Mouse (Mus musculus) heart, adult 11 months (tissue): ENCODE results near the gene Gdf1.

Source experiments
- DNase-seq: peaks from one replicate; pipeline ENCODE4 v3.0.0; 2022

Gene Gdf1

DNA sequence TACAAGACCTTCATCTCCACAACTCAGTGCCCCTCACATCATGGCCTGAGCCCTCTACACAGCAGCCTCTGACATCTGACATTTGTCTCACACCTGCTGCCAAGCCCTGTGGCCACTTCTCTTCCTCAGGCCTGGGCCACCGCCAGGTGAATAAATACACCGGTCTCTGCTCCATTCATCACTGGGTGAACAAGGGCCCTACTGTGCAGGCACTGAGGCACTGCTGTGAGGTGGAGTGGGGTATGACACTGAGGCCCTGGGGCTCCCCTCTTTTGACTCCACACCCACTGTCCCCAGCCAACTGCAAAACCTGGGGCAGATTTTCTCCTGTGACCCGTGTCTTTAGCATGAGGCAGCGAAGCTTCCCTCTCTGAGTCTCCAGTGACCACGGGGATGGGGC, 37.0 kb downstream of the Gdf1 start:
- DNase-seq, result no peak

- DNase-seq, result peak; percentile 92
Observed at GRCm38 (mm10) chr8:70370476-70370875, 40.9 kb downstream of the Gdf1 start.

GRCm38 (mm10) chr8:70371951-70372350, 42.3 kb downstream of the Gdf1 start:
- peak; percentile 95 for DNase-seq

- no peak for DNase-seq
Observed at GRCm38 (mm10) chr8:70373397-70374317, 44.0 kb downstream of the Gdf1 start, which contains the start of gene Comp. Gene Comp, plus strand, starts transcription at chr8:70373558.

DNA sequence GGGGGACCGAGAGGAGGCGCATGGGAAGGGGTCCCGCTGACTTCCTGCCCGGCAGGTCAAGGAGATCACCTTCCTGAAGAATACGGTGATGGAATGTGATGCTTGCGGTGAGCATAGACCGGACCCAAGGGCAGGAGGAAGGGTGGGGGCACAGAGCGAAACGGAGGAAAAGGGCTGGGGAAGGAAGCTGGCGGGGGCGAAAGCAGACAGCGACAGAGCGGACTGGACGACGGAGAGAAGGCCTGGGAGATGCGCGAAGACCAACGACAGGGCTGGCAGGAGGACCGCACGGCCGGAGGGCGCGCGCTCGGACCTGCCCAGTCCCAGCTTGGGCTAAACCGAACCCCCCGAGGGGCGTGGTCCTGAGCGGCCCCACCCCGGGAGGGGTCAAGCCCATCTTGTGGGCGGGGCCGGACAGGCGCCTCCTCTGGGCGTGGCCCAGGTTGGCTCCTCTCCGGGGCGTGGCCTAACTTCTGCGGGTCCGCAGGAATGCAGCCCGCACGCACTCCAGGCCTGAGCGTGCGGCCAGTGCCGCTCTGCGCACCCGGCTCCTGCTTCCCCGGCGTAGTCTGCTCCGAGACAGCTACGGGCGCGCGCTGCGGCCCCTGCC, 44.8 kb downstream of the Gdf1 start:
- peak; percentile 97 for DNase-seq

DNA sequence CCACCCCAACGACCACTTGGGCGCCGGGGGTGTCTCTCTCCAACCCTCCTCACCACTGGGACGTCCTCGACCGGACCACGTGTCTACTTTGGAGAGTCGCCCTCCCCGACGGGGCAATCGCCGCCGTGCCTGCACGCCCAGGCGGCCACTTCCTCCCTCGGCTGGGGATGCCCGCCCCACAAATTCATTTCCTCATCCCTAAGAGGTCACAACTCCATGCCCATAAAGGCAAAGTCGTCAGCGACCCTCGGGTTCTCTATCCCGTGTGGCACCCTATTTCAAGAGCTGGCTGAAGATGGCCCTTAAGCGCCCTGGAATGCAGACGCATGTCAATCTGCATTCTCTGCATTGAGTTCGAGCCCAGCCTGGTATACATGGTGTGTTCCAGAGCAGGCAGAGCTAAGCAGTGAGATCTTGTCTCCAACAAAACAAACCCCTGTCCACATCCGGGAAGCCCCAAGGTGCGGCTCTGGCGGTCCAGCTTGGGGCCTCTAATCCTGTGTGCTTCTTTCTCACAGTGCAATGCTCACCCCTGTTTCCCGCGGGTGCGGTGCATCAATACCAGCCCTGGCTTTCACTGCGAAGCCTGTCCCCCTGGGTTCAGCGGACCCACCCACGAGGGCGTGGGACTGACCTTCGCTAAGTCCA, 45.7 kb downstream of the Gdf1 start:
- DNase-seq, result no peak

GRCm38 (mm10) chr8:70376275-70376741, 46.7 kb downstream of the Gdf1 start:
- DNase-seq, result no peak

DNA sequence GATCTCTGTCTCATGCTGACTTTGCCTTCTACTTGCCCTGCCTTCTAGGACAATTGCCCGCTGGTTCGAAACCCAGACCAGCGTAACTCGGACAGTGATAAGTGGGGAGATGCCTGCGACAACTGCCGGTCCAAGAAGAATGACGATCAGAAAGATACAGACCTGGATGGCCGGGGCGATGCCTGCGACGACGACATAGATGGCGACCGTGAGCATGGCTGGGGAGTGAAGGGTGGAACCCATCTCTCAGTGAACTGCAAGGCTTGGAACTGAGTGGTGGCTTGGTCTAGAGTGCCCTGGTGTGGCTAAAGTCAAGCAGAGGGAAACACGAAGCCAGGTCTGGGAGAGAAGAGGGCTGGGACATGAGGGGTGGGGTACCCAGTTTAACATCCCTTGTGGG, 47.4 kb downstream of the Gdf1 start:
- no peak for DNase-seq

DNA sequence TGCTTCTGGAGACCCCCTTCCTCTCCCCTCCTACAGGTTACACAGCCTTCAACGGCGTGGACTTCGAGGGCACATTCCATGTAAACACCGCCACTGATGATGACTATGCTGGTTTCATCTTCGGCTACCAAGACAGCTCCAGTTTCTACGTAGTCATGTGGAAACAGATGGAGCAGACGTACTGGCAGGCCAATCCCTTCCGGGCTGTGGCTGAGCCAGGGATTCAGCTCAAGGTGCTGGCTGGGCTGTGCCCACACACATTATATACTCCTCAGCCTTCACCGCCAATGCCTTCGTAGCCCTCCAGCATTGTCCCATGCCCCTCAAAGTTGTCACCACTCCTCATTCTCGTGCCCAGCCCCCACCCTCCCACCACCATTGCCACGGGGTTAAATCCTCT, 50.5 kb downstream of the Gdf1 start:
- DNase-seq, result no peak
